Mouse (Mus musculus) embryonic facial prominence, embryonic 14.5 days (tissue): ENCODE measurements around the gene Tspan1. TPM values are rescaled to one million over a fixed set of nuclear protein-coding genes. Genes with fewer than 3 reads are reported as not detected.
A peak's percentile ranks its signal among the peaks of the same experiment; 100 is the strongest.

Source experiments
- ATAC-seq: fragments of 200-750 bp; cut with Nextera tagmentation; 2 replicates; pipeline ENCODE4 v1.8.0; 2017; ENCODE audit warnings: low read depth, moderate number of reproducible peaks, moderate TSS enrichment
- DNase-seq: peaks from one replicate; pipeline ENCODE4 v3.0.0-alpha.2; 2015; ENCODE audit warnings: low spot score
- H3K27ac ChIP-seq: fragments of 300-500 bp; sonication (generic); replicated peaks from 2 replicates; pipeline ENCODE4 v1.5.1; 2014; ENCODE audit warnings: low read depth, mild to moderate bottlenecking, low read length, moderate library complexity
- H3K27me3 ChIP-seq: fragments of 300-500 bp; sonication (generic); replicated peaks from 2 replicates; pipeline ENCODE4 v1.6.1; 2014; ENCODE audit warnings: low read length; ENCODE audit not compliant: control insufficient read depth, insufficient read depth
- H3K36me3 ChIP-seq: fragments of 300-500 bp; sonication (generic); 2 replicates; pipeline ENCODE4 v1.6.1; 2014; ENCODE audit warnings: low read length, mixed read lengths; ENCODE audit not compliant: control insufficient read depth, insufficient read depth
- H3K4me1 ChIP-seq: fragments of 300-500 bp; sonication (generic); 2 replicates; pipeline ENCODE4 v1.6.1; 2014; ENCODE audit warnings: antibody characterized with exemption, low read length; ENCODE audit not compliant: control insufficient read depth, insufficient read depth
- H3K4me2 ChIP-seq: fragments of 300-500 bp; sonication (generic); 2 replicates; pipeline ENCODE4 v1.6.1; 2014; ENCODE audit warnings: low read depth, mild to moderate bottlenecking, low read length, moderate library complexity, mixed read lengths
- H3K4me3 ChIP-seq: fragments of 300-500 bp; sonication (generic); 2 replicates; pipeline ENCODE4 v1.5.1; 2014; ENCODE audit warnings: low read depth, mild to moderate bottlenecking, low read length
- H3K9ac ChIP-seq: fragments of 300-500 bp; sonication (generic); 2 replicates; pipeline ENCODE4 v1.6.1; 2014; ENCODE audit warnings: low read depth, mild to moderate bottlenecking, low read length, moderate library complexity, mixed read lengths
- H3K9me3 ChIP-seq: fragments of 300-500 bp; sonication (generic); 2 replicates; pipeline ENCODE4 v1.6.1; 2016; ENCODE audit warnings: low read length; ENCODE audit not compliant: control insufficient read depth
- WGBS: fragments of 180-500 bp; shearing (Covaris S2); extraction: QIAGEN DNeasy Blood & Tissue Kit; methylation state at CpG from one replicate; pipeline ENCODE4 v1.1.7; 2014; 5-methylcytosine and 5-hydroxymethylcytosine counted together
- polyA plus RNA-seq: library from polyadenylated mRNA; unstranded; fragments of >200 nt; fragmentation: Nextera tagmentation; extraction: Ambion mirVana; gene quantifications from 2 replicates; pipeline ENCODE4 v1.2.1, GENCODE M21; 2014

Tspan1 gene
- polyA plus RNA-seq, 1 experiment from 2014 or later = 4.0 TPM

DNA sequence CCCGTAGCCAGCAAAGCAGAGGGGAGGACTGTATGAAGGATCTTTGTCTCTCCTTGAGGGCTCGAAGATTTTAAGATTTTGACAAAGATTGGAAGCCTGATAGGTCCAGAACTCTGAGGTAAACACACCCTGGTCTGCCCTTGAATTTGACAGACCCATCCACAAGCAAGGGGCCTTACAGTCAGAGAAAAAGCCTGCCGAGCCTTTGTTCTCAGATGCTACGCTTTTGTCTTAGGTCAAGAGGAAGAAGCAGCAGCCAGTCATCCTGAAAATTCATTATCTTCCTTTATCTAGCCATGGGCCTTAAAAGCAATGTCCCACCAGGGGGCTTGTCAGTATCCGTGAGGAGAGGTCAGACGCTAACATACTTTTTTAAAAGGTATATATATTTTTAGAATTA is 39.4 kb downstream of the Tspan1 start:
- ATAC-seq = no peak
- H3K9me3 ChIP-seq = no peaks in the 10 kb centered on the region
- 75% methylated on average over 6 of the region's 6 CpGs for WGBS

GRCm38 (mm10) chr4:116125803-116126386 is 41.5 kb downstream of the Tspan1 start:
- Histone ChIP-seq H3K9me3 (no peaks in the 10 kb centered on the region), H3K4me3 (no peak overlapping the region)

More for the DNA sequence above, 39.4 kb downstream of the Tspan1 start:
- H3K27me3 ChIP-seq = no peaks in the 10 kb centered on the region
- peaks cover 6% of the 10 kb centered on the region for H3K4me1 ChIP-seq
- H3K4me2 ChIP-seq = no peak overlapping the region
- H3K4me3 ChIP-seq = no peak overlapping the region
- no peaks in the 10 kb centered on the region for H3K36me3 ChIP-seq
- no peak overlapping the region for H3K27ac ChIP-seq
- no peak overlapping the region for H3K9ac ChIP-seq
- DNase-seq = no peak

DNA sequence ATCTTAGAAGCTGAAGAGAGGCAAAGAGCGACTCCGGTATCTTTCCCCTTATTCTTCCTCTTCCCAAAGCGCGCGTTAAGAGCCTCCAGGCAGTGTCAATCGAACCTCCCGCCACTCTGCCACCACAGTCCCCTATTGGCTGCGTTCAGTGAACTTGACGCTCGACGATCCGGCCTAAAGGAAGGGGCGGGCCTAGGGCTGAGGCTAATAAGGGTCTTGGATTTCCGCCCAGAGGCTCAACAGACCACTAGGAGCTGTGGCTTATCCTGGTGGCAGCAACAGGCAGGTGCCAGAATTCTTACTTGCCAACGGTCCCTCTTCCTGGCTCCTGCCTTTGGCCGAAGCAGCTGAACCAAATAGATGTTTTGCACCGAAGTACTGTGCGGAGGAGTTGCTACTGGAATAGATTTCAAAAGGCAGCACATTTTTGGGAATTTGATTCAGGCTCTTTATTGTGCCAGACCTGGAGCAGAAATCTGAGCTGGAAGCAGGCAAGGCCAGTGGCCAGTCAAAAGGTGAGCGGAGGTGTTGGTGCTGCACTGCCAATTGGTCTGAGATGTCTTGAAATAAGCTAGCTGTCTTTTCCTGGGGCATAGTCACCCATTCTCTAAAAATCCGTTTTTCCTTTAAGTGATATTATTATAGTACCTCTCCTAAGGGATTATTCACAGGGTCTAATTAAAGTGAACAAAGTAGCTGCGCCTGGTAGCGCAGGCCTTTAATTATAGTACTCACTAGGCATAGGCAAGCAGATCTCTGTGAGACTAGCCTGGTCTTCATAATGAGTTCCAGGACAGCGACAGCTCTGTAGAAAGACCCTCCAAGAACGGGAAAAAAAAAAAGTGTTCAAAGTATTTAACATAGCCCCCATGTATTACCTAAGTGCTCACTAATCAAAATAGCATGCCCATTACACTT is 43.5 kb downstream of the Tspan1 start, which contains the start of the genes Rad54l and Pomgnt1:
TSS of gene Rad54l (minus strand) at position 89 of the 918 bp plus-strand sequence.
TSS of gene Pomgnt1 (plus strand) at position 239 of the 918 bp plus-strand sequence.
- WGBS = 5% methylated on average over 24 of the region's 24 CpGs
- Histone ChIP-seq H3K9me3 (no peaks in the 10 kb centered on the region), H3K4me1 (peaks cover 6% of the 10 kb centered on the region), H3K4me2 (peak within 1 kb of the TSS; percentile 80), H3K27ac (peak within 1 kb of the TSS; percentile 8; the same call in 1 of the 2 replicates), H3K36me3 (no peaks in the 10 kb centered on the region), H3K9ac (peak within 1 kb of the TSS; percentile 76), H3K4me3 (peak within 1 kb of the TSS; percentile 63), H3K27me3 (no peaks in the 10 kb centered on the region)
- ATAC-seq = peak; percentile 98
- DNase-seq = peak; percentile 98

More at GRCm38 (mm10) chr4:116125803-116126386, 41.5 kb downstream of the Tspan1 start:
- Histone ChIP-seq H3K27me3 (no peaks in the 10 kb centered on the region), H3K4me2 (no peak overlapping the region), H3K9ac (no peak overlapping the region), H3K36me3 (no peaks in the 10 kb centered on the region), H3K4me1 (peaks cover 6% of the 10 kb centered on the region), H3K27ac (no peak overlapping the region)
- ATAC-seq (no peak), DNase-seq (no peak)
- WGBS = 93% methylated on average over 4 of the region's 4 CpGs

DNA sequence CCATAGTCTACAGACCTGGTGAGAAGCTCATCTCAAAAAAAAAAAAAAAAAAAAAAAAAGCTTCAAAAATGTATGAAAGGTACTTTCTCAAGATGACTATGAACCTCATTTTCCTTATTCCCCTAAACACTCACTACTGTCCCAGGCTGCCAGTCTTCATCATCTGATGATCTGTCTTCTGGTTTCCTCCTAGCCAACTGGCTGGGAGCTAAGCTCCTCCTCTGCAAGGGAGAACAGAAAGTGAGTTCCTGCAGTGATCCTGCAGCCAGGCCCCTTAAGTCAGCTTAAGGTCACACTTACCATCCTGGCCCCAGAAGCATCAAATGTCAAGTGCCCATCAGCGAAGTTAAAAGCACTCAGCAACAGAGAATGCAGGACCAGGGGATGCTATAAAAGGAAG is 44.6 kb downstream of the Tspan1 start:
- no peaks in the 10 kb centered on the region for H3K27me3 ChIP-seq
- 0% methylated on average over 1 of the region's 1 CpGs for WGBS
- H3K4me3 ChIP-seq = peak overlapping the region; percentile 63
- H3K36me3 ChIP-seq = no peaks in the 10 kb centered on the region
- ATAC-seq = no peak
- peak overlapping the region; percentile 76 for H3K9ac ChIP-seq
- H3K4me2 ChIP-seq = peak overlapping the region; percentile 80
- H3K9me3 ChIP-seq = no peaks in the 10 kb centered on the region
- peaks cover 6% of the 10 kb centered on the region for H3K4me1 ChIP-seq
- no peak overlapping the region for H3K27ac ChIP-seq
- DNase-seq = no peak

Other genes with a start within 250 kb of the Tspan1 start
- gene Dmbx1, start 227.7 kb downstream of the Tspan1 start, polyA plus RNA-seq = 0.26 and 0.58 TPM in 2 replicates
- gene Faah, start 149.7 kb downstream of the Tspan1 start, polyA plus RNA-seq = 3.8 and 4.5 TPM in 2 replicates
- 17.7 and 20.2 TPM in 2 replicates for gene Nsun4, start 113.7 kb downstream of the Tspan1 start, polyA plus RNA-seq
- gene Uqcrh, start 92.5 kb downstream of the Tspan1 start, polyA plus RNA-seq = 511 and 572 TPM in 2 replicates
- 73.1 and 85.5 TPM in 2 replicates for gene Lrrc41, start 92.3 kb downstream of the Tspan1 start, polyA plus RNA-seq
- 20.7 and 22.6 TPM in 2 replicates for gene Rad54l, start 43.9 kb downstream of the Tspan1 start, polyA plus RNA-seq
- gene Pomgnt1, start 43.8 kb downstream of the Tspan1 start, polyA plus RNA-seq = 60.4 and 62.7 TPM in 2 replicates
- gene Lurap1, start 16.3 kb downstream of the Tspan1 start, polyA plus RNA-seq = 2.3 and 2.4 TPM in 2 replicates
- not detected in 2 replicates for gene 1700042G07Rik, start 5.8 kb upstream of the Tspan1 start, polyA plus RNA-seq
- gene Gm49337, start 5.8 kb upstream of the Tspan1 start, polyA plus RNA-seq = not detected in 2 replicates
- 15.5 and 17.0 TPM in 2 replicates for gene Pik3r3, start 54.0 kb upstream of the Tspan1 start, polyA plus RNA-seq